Mouse (Mus musculus) neural tube, embryonic 11.5 days (tissue): ENCODE data around the gene Acox3. TPM values are rescaled to one million over a fixed set of nuclear protein-coding genes. Genes with fewer than 3 reads are reported as not detected.

Source experiments
- ATAC-seq: fragments of 200-750 bp; cut with Nextera tagmentation; 2 replicates; pipeline ENCODE4 v1.8.0; 2017; ENCODE audit warnings: moderate number of reproducible peaks, mild to moderate bottlenecking, moderate TSS enrichment, moderate library complexity; ENCODE audit not compliant: insufficient read depth, low FRiP score, low TSS enrichment
- DNase-seq: peaks from one replicate; pipeline ENCODE4 v3.0.0-alpha.2; 2015; ENCODE audit warnings: low spot score
- H3K27ac ChIP-seq: fragments of 300-500 bp; sonication (generic); 2 replicates; pipeline ENCODE4 v1.5.1; 2014; ENCODE audit warnings: low read depth, mild to moderate bottlenecking, low read length
- H3K27me3 ChIP-seq: fragments of 300-500 bp; sonication (generic); 2 replicates; pipeline ENCODE4 v1.6.1; 2014; ENCODE audit warnings: mild to moderate bottlenecking, low read length, mixed read lengths; ENCODE audit not compliant: control insufficient read depth, insufficient read depth
- H3K36me3 ChIP-seq: fragments of 300-500 bp; sonication (generic); 2 replicates; pipeline ENCODE4 v1.6.1; 2014; ENCODE audit warnings: mild to moderate bottlenecking, low read length, moderate library complexity, mixed read lengths; ENCODE audit not compliant: control insufficient read depth, insufficient read depth
- H3K4me1 ChIP-seq: fragments of 300-500 bp; sonication (generic); 2 replicates; pipeline ENCODE4 v1.6.1; 2014; ENCODE audit warnings: low read length, mixed read lengths; ENCODE audit not compliant: control insufficient read depth, insufficient read depth
- H3K4me2 ChIP-seq: fragments of 300-500 bp; sonication (generic); 2 replicates; pipeline ENCODE4 v1.6.1; 2014; ENCODE audit warnings: low read depth, mild to moderate bottlenecking, moderate library complexity
- H3K4me3 ChIP-seq: fragments of 300-500 bp; sonication (generic); 2 replicates; pipeline ENCODE4 v1.5.1; 2014; ENCODE audit warnings: low read depth, low read length
- H3K9ac ChIP-seq: fragments of 300-500 bp; sonication (generic); 2 replicates; pipeline ENCODE4 v1.6.1; 2014; ENCODE audit warnings: mild to moderate bottlenecking, low read length
- H3K9me3 ChIP-seq: fragments of 300-500 bp; sonication (generic); 2 replicates; pipeline ENCODE4 v1.6.1; 2016; ENCODE audit warnings: low read length; ENCODE audit not compliant: control insufficient read depth
- WGBS: fragments of 180-500 bp; shearing (Covaris S2); extraction: QIAGEN DNeasy Blood & Tissue Kit; methylation state at CpG from one replicate; pipeline ENCODE4 v1.1.7; 2014; 5-methylcytosine and 5-hydroxymethylcytosine counted together
- polyA plus RNA-seq: library from polyadenylated mRNA; unstranded; fragments of >200 nt; fragmentation: Nextera tagmentation; extraction: Ambion mirVana; gene quantifications from 2 replicates; pipeline ENCODE4 v1.2.1, GENCODE M21; 2014

Acox3 gene
- polyA plus RNA-seq, 1 experiment from 2014 or later = 16.6 TPM

DNA sequence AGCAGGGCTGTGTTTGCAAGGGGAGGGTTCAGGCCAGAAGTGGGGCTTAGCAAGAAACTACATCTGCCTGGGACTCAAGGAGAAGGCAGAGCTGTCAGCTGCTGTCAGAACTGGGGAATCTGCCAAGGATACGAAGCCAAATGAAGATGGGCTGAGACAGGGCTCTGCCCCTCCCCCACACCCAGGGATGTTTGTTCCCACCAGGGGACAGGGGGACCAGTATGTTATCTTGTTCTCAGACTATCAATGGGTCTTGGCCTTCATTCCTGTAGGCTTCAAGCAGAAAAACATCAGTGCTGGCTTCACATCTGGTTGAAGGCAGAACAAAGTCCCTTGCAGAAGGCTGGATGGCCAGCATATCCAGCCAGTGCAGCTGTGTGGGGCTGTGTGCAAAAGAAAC lies 45.8 kb downstream of the Acox3 start:
- no peak overlapping the region for H3K27ac ChIP-seq
- H3K4me2 ChIP-seq = no peak overlapping the region
- no peak for DNase-seq
- no peaks in the 10 kb centered on the region for H3K9me3 ChIP-seq
- WGBS = 53% methylated on average over 1 of the region's 1 CpGs
- no peak overlapping the region for H3K4me3 ChIP-seq
- ATAC-seq = no peak
- H3K4me1 ChIP-seq = no peaks in the 10 kb centered on the region
- H3K9ac ChIP-seq = no peak overlapping the region
- no peaks in the 10 kb centered on the region for H3K36me3 ChIP-seq
- no peaks in the 10 kb centered on the region for H3K27me3 ChIP-seq

DNA sequence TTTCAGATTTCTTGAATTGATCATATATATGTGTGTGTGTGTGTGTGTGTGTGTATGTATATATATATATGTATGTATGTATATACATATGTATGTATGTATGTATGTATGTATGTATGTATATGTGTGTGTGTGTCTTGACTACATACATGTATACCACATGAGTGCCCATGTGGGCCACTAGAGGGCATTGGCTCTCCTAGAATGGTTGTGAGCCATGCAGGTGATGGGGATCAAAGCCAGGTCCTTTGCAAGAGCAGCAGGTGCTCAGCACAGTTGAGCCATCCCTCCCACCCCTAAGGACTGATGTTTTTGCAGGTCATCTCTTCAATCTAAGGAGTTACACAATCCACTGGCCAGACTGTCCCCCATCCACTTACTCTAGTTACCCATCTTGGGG lies 46.5 kb downstream of the Acox3 start:
- DNase-seq (no peak), ATAC-seq (no peak)
- Histone ChIP-seq H3K4me2 (no peak overlapping the region), H3K4me3 (no peak overlapping the region), H3K27me3 (no peaks in the 10 kb centered on the region), H3K4me1 (no peaks in the 10 kb centered on the region), H3K36me3 (no peaks in the 10 kb centered on the region), H3K9me3 (no peaks in the 10 kb centered on the region), H3K9ac (no peak overlapping the region), H3K27ac (no peak overlapping the region)

DNA sequence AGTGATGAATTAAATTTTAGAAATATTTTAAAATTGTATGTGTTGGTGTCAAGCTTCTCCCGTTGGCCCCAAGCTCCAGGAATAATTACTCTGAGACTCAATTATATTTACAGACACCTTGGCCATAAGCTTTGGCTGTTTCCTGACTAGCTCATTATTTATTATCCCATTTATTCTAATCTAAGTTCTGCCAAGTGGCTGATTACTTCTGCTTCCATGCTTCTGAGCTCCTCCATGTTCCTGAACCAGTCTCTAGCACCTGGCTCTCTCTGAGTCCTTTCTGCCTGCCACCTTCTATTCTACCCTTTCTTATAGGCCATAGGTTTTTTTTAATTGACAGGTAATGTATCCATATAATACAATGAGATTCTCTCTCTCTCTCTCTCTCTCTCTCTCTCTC lies 47.9 kb downstream of the Acox3 start:
- no peaks in the 10 kb centered on the region for H3K27me3 ChIP-seq
- H3K4me3 ChIP-seq = no peak overlapping the region
- H3K4me1 ChIP-seq = no peaks in the 10 kb centered on the region
- ATAC-seq (no peak), DNase-seq (no peak)
- no peak overlapping the region for H3K4me2 ChIP-seq
- H3K9me3 ChIP-seq = no peaks in the 10 kb centered on the region
- 90% methylated on average over 1 of the region's 1 CpGs for WGBS
- H3K9ac ChIP-seq = no peak overlapping the region
- H3K27ac ChIP-seq = no peak overlapping the region
- no peaks in the 10 kb centered on the region for H3K36me3 ChIP-seq

DNA sequence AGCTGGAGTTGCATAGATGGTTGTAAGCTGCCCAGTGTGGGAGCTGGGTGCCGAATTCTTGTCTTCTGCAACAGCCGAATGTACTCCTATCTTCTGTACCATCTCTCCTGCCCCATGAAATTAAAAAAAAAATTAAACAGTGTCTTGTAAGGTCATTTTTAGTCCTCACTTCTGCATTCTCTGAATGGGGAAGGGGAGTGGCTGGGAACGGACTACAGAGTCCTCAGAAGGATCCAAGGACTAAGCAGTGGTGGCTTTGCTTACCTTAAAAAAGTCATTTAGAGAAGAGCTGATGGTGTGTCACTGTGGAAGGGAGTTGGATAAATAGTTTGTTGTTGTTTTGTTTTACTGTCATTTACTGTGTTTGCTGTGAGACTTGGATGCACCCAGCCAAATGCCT lies 48.4 kb downstream of the Acox3 start:
- Histone ChIP-seq H3K4me2 (no peak overlapping the region), H3K27ac (no peak overlapping the region), H3K36me3 (no peaks in the 10 kb centered on the region), H3K4me1 (no peaks in the 10 kb centered on the region), H3K27me3 (no peaks in the 10 kb centered on the region), H3K4me3 (no peak overlapping the region), H3K9ac (no peak overlapping the region), H3K9me3 (no peaks in the 10 kb centered on the region)
- WGBS = 87% methylated on average over 3 of the region's 3 CpGs
- no peak for DNase-seq
- ATAC-seq = no peak

DNA sequence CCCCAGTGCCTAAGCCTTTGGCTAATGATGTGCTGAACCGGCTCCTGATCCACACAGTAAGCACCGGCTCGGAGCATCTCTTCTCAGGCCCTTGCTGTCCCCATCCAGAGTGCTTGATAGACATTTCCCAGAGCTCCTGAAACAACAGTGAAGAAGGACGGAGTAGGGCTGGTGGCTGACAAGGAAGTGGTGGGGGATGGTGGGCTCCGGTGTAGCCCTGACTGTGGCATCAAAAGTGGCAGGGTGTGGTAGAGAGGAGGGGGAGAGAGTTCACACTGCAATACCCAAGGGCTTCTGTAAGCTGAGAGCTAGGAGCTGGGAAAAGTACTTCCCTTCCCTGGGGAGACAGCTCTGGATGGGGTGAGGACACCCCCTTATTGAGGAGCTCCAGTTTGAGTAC lies 48.9 kb downstream of the Acox3 start:
- no peak for ATAC-seq
- Histone ChIP-seq H3K27me3 (no peaks in the 10 kb centered on the region), H3K9ac (no peak overlapping the region), H3K9me3 (no peaks in the 10 kb centered on the region), H3K36me3 (no peaks in the 10 kb centered on the region), H3K4me1 (no peaks in the 10 kb centered on the region), H3K27ac (no peak overlapping the region), H3K4me2 (no peak overlapping the region), H3K4me3 (no peak overlapping the region)
- no peak for DNase-seq
- 84% methylated on average over 5 of the region's 5 CpGs for WGBS

DNA sequence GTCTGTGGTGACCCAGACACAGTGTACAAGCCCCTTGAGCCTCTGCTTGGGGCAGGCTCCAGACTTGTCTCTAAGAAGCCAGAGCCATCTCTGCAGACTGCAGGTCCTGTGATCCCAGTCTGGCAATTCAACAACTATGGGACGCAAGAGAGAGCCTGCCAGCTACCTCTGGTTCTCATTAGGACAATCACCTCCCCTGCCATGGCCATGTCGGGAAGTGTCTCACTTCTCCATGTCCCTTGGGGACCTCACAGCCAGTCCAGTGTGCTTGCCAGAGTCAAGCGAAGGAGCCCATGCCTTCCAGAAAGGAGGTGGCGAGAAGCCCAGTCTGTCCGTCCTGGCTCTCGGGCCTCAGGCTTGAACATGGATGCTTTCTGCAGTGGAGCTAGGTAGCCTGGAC lies 50.0 kb downstream of the Acox3 start:
- no peak for DNase-seq
- Histone ChIP-seq H3K9ac (no peak overlapping the region), H3K4me3 (no peak overlapping the region), H3K4me2 (no peak overlapping the region), H3K36me3 (no peaks in the 10 kb centered on the region), H3K27me3 (no peaks in the 10 kb centered on the region), H3K9me3 (no peaks in the 10 kb centered on the region), H3K4me1 (no peaks in the 10 kb centered on the region), H3K27ac (no peak overlapping the region)
- no peak for ATAC-seq
- WGBS = 81% methylated on average over 6 of the region's 6 CpGs

DNA sequence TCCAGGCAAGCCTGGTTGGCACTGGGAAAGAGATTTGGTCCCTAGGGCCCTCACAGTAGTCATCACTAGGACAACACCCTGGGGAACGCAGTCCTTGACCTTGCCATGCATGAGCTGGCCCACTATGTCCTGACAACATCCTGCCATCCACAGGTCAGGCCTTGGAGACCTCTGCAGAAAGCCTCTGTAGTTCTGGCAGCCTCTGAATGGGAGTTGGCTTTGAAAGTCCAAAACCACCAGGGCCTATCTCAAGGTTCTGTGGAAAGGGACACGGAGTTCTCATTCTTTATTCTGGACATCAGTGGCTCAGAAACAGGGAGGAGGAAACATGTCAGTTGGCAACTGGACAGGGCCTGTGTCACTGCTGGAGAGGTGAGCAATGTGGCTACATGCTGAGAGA lies 53.2 kb downstream of the Acox3 start:
- no peaks in the 10 kb centered on the region for H3K27me3 ChIP-seq
- no peak overlapping the region for H3K4me3 ChIP-seq
- H3K9ac ChIP-seq = no peak overlapping the region
- no peak overlapping the region for H3K27ac ChIP-seq
- 92% methylated on average over 2 of the region's 2 CpGs for WGBS
- no peaks in the 10 kb centered on the region for H3K9me3 ChIP-seq
- ATAC-seq (no peak), DNase-seq (no peak)
- H3K36me3 ChIP-seq = no peaks in the 10 kb centered on the region
- no peak overlapping the region for H3K4me2 ChIP-seq
- H3K4me1 ChIP-seq = no peaks in the 10 kb centered on the region

DNA sequence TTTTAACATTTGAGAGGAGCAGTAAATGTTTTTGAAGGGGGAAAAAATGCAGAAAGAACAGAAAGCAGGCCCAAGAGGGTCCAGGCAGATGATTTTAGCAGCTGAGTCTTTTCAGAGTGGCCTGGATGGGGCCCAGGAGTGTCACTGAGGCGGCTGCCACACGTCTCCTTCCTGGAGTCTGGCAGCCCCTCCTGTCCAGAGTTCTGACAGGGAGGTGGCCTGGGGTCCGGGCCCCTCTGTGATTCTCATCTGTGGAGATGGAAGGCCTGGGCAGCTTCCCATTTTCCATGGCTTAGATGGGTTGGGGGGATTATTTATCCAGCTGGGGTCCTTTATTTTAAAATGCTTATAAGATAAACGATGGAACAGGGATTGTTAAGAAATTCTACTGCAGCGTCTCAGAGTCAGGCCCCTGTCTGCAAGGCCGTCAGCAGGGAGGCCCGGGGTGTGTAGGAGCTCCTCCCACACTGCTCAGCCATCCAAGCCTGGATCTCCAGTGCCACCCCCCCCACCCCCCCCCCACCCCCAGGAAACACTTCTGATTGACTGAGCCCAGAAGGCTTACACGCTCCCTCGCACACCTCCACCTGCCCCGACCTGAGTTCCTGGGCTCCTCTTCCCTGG lies 59.2 kb downstream of the Acox3 start:
- no peak for DNase-seq
- Histone ChIP-seq H3K27ac (no peak overlapping the region), H3K27me3 (no peaks in the 10 kb centered on the region), H3K36me3 (no peaks in the 10 kb centered on the region), H3K4me2 (no peak overlapping the region), H3K4me3 (no peak overlapping the region), H3K9ac (no peak overlapping the region), H3K9me3 (no peaks in the 10 kb centered on the region), H3K4me1 (no peaks in the 10 kb centered on the region)
- ATAC-seq = no peak
- WGBS = 64% methylated on average over 10 of the region's 10 CpGs

DNA sequence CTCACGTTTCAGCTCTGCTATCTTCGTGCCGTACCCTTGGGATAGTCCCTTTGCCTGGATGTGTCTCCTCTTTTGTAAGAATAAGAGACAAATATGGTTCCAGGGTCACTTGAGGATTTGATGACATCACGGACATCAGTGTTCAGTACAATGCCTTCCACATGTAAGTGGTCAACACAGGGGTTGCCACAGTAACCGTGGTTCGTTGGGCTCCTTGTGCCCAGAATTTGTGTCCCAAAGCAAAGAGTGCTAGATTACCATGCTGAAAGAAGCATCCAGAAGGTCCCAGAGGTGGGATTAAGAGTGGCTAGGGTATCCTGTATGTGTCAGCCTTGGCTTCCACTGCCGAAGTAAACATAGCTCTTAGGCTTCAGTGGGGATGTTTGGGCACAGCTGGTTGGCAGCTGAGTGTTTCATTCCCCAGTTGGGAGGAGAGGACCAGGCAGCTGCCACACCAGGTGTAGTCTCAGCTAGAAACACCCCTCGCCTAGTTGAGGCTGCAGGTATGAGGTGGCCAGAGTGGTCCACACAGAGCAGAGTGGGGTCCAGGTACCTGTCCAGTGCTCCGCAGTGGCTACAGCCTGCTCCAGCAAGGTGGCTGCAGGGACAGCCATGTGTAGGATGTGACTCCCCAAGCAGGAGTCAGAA lies 60.7 kb downstream of the Acox3 start:
- Histone ChIP-seq H3K9ac (no peak overlapping the region), H3K4me3 (no peak overlapping the region)

More for the DNA sequence above, 60.7 kb downstream of the Acox3 start:
- DNase-seq = no peak
- H3K4me1 ChIP-seq = no peaks in the 10 kb centered on the region
- no peak overlapping the region for H3K4me2 ChIP-seq
- 82% methylated on average over 9 of the region's 9 CpGs for WGBS
- H3K9me3 ChIP-seq = no peaks in the 10 kb centered on the region
- ATAC-seq = no peak
- H3K36me3 ChIP-seq = no peaks in the 10 kb centered on the region
- H3K27me3 ChIP-seq = no peaks in the 10 kb centered on the region
- no peak overlapping the region for H3K27ac ChIP-seq
